Mouse (Mus musculus) layer of hippocampus, adult 18-20 months (tissue): ENCODE measurements at regions not wholly inside any gene's neighbourhood (a gene's known extent, or its start where the extent isn't known, plus 50 kb on each side); places are given as distances from the start of the nearest gene placed in this dataset.

Experiments used
- DNase-seq, 2 experiments: peaks; one replicate each; pipeline ENCODE4 v3.0.0; 2022; ENCODE audit warnings: low spot score in 2 of 2

- no peak for DNase-seq
These were observed 78.1 kb downstream of the Fam204a start for GRCm38 (mm10) chr19:60148313-60148965.

GRCm38 (mm10) chr19:60146451-60147190 lies 79.9 kb downstream of the Fam204a start:
- DNase-seq = no peak

GRCm38 (mm10) chr19:60145242-60145641 lies 81.3 kb downstream of the Fam204a start:
- DNase-seq = no peak

- DNase-seq = peak; percentile 76 to 90
These were observed 82.0 kb downstream of the Fam204a start for GRCm38 (mm10) chr19:60144336-60144989.

- no peak for DNase-seq
These were observed 87.6 kb downstream of the Fam204a start for GRCm38 (mm10) chr19:60138881-60139280.

- no peak for DNase-seq
These were observed 90.0 kb downstream of the Fam204a start for GRCm38 (mm10) chr19:60136491-60136890.

GRCm38 (mm10) chr19:60134447-60135328 lies 91.8 kb downstream of the Fam204a start:
- DNase-seq = no peak

- no peak for DNase-seq
These were observed 96.9 kb downstream of the Fam204a start for GRCm38 (mm10) chr19:60129635-60130034.

GRCm38 (mm10) chr19:60124638-60125037 lies 101.9 kb downstream of the Fam204a start:
- DNase-seq = no peak

GRCm38 (mm10) chr19:60120917-60121316 lies 105.6 kb downstream of the Fam204a start:
- peak in 1 of 2 experiments; percentile 15 for DNase-seq

- DNase-seq = no peak
These were observed 107.5 kb downstream of the Fam204a start for GRCm38 (mm10) chr19:60119051-60119450.

GRCm38 (mm10) chr19:60113666-60114388 lies 112.7 kb downstream of the Fam204a start:
- DNase-seq = no peak

- no peak for DNase-seq
These were observed 116.2 kb downstream of the Fam204a start for GRCm38 (mm10) chr19:60110278-60110677.

GRCm38 (mm10) chr19:60109488-60109887 lies 117.0 kb downstream of the Fam204a start:
- no peak for DNase-seq

- DNase-seq = no peak
These were observed 128.6 kb downstream of the Fam204a start for GRCm38 (mm10) chr19:60097915-60098314.

- no peak for DNase-seq
These were observed 131.5 kb upstream of the Rab11fip2 start for GRCm38 (mm10) chr19:60074986-60075385.

GRCm38 (mm10) chr19:60073328-60073727 lies 129.9 kb upstream of the Rab11fip2 start:
- no peak for DNase-seq

GRCm38 (mm10) chr19:60066183-60066582 lies 122.7 kb upstream of the Rab11fip2 start:
- DNase-seq = no peak

GRCm38 (mm10) chr19:60055121-60055874 lies 111.8 kb upstream of the Rab11fip2 start:
- no peak for DNase-seq

GRCm38 (mm10) chr19:60051151-60051550 lies 107.7 kb upstream of the Rab11fip2 start:
- DNase-seq = no peak
